Mouse (Mus musculus) MEL (cell line): ENCODE measurements around the gene Psmb7. TPM values are rescaled to one million over a fixed set of nuclear protein-coding genes. Genes with fewer than 3 reads are reported as not detected.

Experiments
- DNase-seq: peaks from one replicate; pipeline ENCODE4 v3.0.0; 2011; ENCODE audit warnings: low read depth, low spot score
- H3K27ac ChIP-seq: 2 replicates; pipeline ENCODE4 v1.5.1; 2012; ENCODE audit warnings: low read depth, mild to moderate bottlenecking, control low read depth, low read length, moderate library complexity; ENCODE audit not compliant: control insufficient read depth
- H3K27me3 ChIP-seq, 2 experiments: fragments of 150-350 bp in 1 of 2; sonication (generic) in 1 of 2; 2 replicates each; pipeline ENCODE4 v1.6.1; 2012; ENCODE audit warnings: low read length in 2 of 2, mild to moderate bottlenecking in 2 of 2, improper control_type of control experiment in 1 of 2, moderate library complexity in 1 of 2; ENCODE audit not compliant: insufficient read depth in 2 of 2, control insufficient read depth in 1 of 2
- H3K36me3 ChIP-seq, 2 experiments: 2 replicates each; pipeline ENCODE4 v1.6.1; 2012 to 2014; ENCODE audit warnings: low read length in 2 of 2, improper control_type of control experiment in 1 of 2, inconsistent platforms in 1 of 2, mild to moderate bottlenecking in 1 of 2; ENCODE audit not compliant: insufficient read depth in 2 of 2, control insufficient read depth in 1 of 2
- H3K4me1 ChIP-seq, 2 experiments: fragments of 150-350 bp in 1 of 2; sonication (generic) in 1 of 2; 2 replicates each; pipeline ENCODE4 v1.6.1; 2012; ENCODE audit warnings: low read length in 2 of 2, improper control_type of control experiment in 1 of 2, mild to moderate bottlenecking in 1 of 2; ENCODE audit not compliant: insufficient read depth in 2 of 2, control insufficient read depth in 1 of 2
- H3K4me3 ChIP-seq, 2 experiments: fragments of 150-350 bp in 1 of 2; sonication (generic) in 1 of 2; 2 replicates each; pipeline ENCODE4 v1.5.1; 2012; ENCODE audit warnings: low read depth in 2 of 2, low read length in 2 of 2, mild to moderate bottlenecking in 2 of 2, moderate library complexity in 2 of 2, control low read depth in 1 of 2, improper control_type of control experiment in 1 of 2; ENCODE audit not compliant: control insufficient read depth in 1 of 2, insufficient read depth in 1 of 2
- H3K79me2 ChIP-seq: 2 replicates; pipeline ENCODE4 v1.6.1; 2012; ENCODE audit warnings: mild to moderate bottlenecking, low read length, moderate library complexity; ENCODE audit not compliant: control insufficient read depth, poor library complexity, insufficient read depth
- H3K9ac ChIP-seq: 2 replicates; pipeline ENCODE4 v1.6.1; 2012; ENCODE audit warnings: low read depth, mild to moderate bottlenecking, control low read depth, low read length, moderate library complexity; ENCODE audit not compliant: control insufficient read depth, poor library complexity, severe bottlenecking
- H3K9me3 ChIP-seq: fragments of 150-350 bp; sonication (generic); replicated peaks from 2 replicates; pipeline ENCODE4 v1.6.1; 2012; ENCODE audit warnings: mild to moderate bottlenecking, low read length, improper control_type of control experiment, moderate library complexity; ENCODE audit not compliant: insufficient read depth
- BHLHE40 ChIP-seq: IDR thresholded peaks from 2 replicates; pipeline ENCODE4 v1.6.1; 2012; ENCODE audit warnings: low read depth, mild to moderate bottlenecking, inconsistent platforms, low read length, improper control_type of control experiment, borderline replicate concordance
- CHD1 ChIP-seq: IDR thresholded peaks from 2 replicates; pipeline ENCODE4 v1.6.1; 2012; ENCODE audit warnings: low read depth, mild to moderate bottlenecking, inconsistent platforms, low read length, improper control_type of control experiment
- EP300 ChIP-seq, 2 experiments: IDR thresholded peaks; 2 replicates each; pipeline ENCODE4 v1.6.1; 2011; ENCODE audit warnings: improper control_type of control experiment in 2 of 2, low read length in 2 of 2, low read depth in 1 of 2, mild to moderate bottlenecking in 1 of 2
- ETS1 ChIP-seq: IDR thresholded peaks from 2 replicates; pipeline ENCODE4 v1.6.1; 2012; ENCODE audit warnings: low read depth, mild to moderate bottlenecking, inconsistent platforms, low read length, improper control_type of control experiment, moderate library complexity
- GABPA ChIP-seq: IDR thresholded peaks from 2 replicates; pipeline ENCODE4 v1.6.1; 2012; ENCODE audit warnings: low read depth, mild to moderate bottlenecking, inconsistent platforms, low read length, improper control_type of control experiment, moderate library complexity
- HCFC1 ChIP-seq: IDR thresholded peaks from 2 replicates; pipeline ENCODE4 v1.6.1; 2012; ENCODE audit warnings: low read depth, mild to moderate bottlenecking, inconsistent platforms, low read length, improper control_type of control experiment, moderate library complexity
- JUND ChIP-seq: IDR thresholded peaks from 2 replicates; pipeline ENCODE4 v1.6.1; 2011; ENCODE audit warnings: low read depth, mild to moderate bottlenecking, improper control_type of control experiment, low read length
- MAZ ChIP-seq: IDR thresholded peaks from 2 replicates; pipeline ENCODE4 v1.6.1; 2012; ENCODE audit warnings: low read depth, mild to moderate bottlenecking, inconsistent platforms, low read length, improper control_type of control experiment
- MYC ChIP-seq: IDR thresholded peaks from 2 replicates; pipeline ENCODE4 v1.6.1; 2011; ENCODE audit warnings: low read depth, mild to moderate bottlenecking, low read length, improper control_type of control experiment, moderate library complexity
- POLR2AphosphoS2 ChIP-seq: IDR thresholded peaks from 2 replicates; pipeline ENCODE4 v1.6.1; 2011; ENCODE audit warnings: low read length, improper control_type of control experiment
- RAD21 ChIP-seq: IDR thresholded peaks from 2 replicates; pipeline ENCODE4 v1.6.1; 2011; ENCODE audit warnings: mild to moderate bottlenecking, low read depth, low read length, improper control_type of control experiment
- RCOR1 ChIP-seq: IDR thresholded peaks from 2 replicates; pipeline ENCODE4 v1.6.1; 2012; ENCODE audit warnings: low read depth, mild to moderate bottlenecking, inconsistent platforms, low read length, improper control_type of control experiment
- SIN3A ChIP-seq: IDR thresholded peaks from 2 replicates; pipeline ENCODE4 v1.6.1; 2012; ENCODE audit warnings: low read length, improper control_type of control experiment, inconsistent platforms
- SMC3 ChIP-seq: IDR thresholded peaks from 2 replicates; pipeline ENCODE4 v1.6.1; 2011; ENCODE audit warnings: low read depth, low read length, improper control_type of control experiment
- TBP ChIP-seq: IDR thresholded peaks from 2 replicates; pipeline ENCODE4 v1.8.0; 2011; ENCODE audit warnings: low read depth, low read length, improper control_type of control experiment
- UBTF ChIP-seq: IDR thresholded peaks from 2 replicates; pipeline ENCODE4 v1.6.1; 2012; ENCODE audit warnings: low read depth, mild to moderate bottlenecking, inconsistent platforms, low read length, improper control_type of control experiment, moderate library complexity, borderline replicate concordance; ENCODE audit not compliant: insufficient read depth
- polyA plus RNA-seq, 2 experiments: library from polyadenylated mRNA; stranded (reverse) in 1 of 2; unstranded in 1 of 2; fragments of >175 nt in 1 of 2; fragments of >200 nt in 1 of 2; gene quantifications; 2 replicates each; pipeline versions ENCODE4 v1.2.1 to v1.2.4; 2012; ENCODE audit warnings: low replicate concordance in 2 of 2, low read depth in 1 of 2; ENCODE audit not compliant: insufficient read length in 2 of 2, insufficient read depth in 1 of 2, missing spikeins in 1 of 2
- total RNA-seq: library from RNA; depleted of rRNA; stranded (reverse); fragments of 300-350 nt; gene quantifications from 2 replicates; pipeline ENCODE4 v1.2.3, GENCODE M21; 2012

The Psmb7 gene
- total and polyA plus RNA-seq, 3 experiments = 337 to 367 TPM; not detected in 1

DNA sequence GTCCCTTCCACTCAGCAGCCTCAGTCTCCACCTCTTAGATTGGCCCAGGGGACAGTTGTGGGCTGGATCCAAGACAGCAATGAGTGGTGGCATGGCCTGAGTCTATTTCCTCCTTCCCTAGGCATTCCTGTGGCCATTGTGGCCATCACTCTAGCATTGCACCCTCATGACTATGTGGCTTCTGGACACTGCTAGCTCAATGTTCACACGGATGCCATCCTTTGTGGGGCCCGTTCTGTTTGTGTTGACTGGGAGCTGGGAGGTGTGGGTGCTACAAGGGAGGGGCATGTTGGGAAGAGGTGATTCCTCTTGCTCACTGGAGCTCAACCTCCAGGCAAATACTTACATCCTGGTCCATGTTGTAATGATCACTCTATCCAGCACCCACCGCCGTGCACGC lies 38.3 kb upstream of the Psmb7 start:
- H3K27ac ChIP-seq = no peak overlapping the region
- peaks cover 0 to 16% of the 10 kb centered on the region in 2 experiments; a peak in 2 of 4 replicates for H3K4me1 ChIP-seq
- no peak overlapping the region for H3K9ac ChIP-seq
- peaks cover 0 to 4% of the 10 kb centered on the region in 2 experiments; a peak in 1 of 4 replicates for H3K36me3 ChIP-seq
- DNase-seq = no peak
- no peaks in the 10 kb centered on the region for H3K27me3 ChIP-seq
- no peaks in the 10 kb centered on the region for H3K9me3 ChIP-seq
- no peak overlapping the region for H3K4me3 ChIP-seq
- no peak for TF ChIP-seq TBP
- TF ChIP-seq SMC3 = no peak
- TF ChIP-seq BHLHE40 = no peak
- no peak for TF ChIP-seq RAD21
- TF ChIP-seq JUND = no peak
- no peak for TF ChIP-seq EP300 (IDR thresholded peaks at IDR 0.05; ENCODE audit: low read depth in 1 of 2, low read length in 2 of 2)
- TF ChIP-seq GABPA = no peak
- no peak for TF ChIP-seq CHD1
- TF ChIP-seq MAZ = no peak
- TF ChIP-seq HCFC1 = no peak
- no peak for TF ChIP-seq POLR2AphosphoS2
- no peak for TF ChIP-seq MYC
- H3K79me2 ChIP-seq = no peaks in the 10 kb centered on the region

DNA sequence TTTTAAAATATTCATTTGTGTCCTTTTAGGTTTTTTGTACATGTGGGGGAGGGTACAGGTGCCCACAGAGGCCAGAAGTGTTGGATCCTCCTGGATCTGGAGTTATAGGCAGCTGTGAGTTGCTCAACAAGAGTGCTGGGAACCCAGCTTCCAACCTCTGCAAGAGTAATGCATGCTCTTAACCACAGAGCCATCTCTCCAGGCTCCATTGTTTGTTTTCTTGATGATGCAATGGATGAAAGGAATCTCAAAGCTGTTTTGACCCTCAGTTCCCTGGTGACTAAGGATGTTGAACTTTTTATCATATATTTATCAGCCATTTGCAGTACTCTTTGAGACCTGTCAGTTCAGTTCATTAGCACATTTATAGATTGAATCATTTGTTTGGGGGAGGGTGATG lies 35.1 kb upstream of the Psmb7 start:
- TF ChIP-seq UBTF (no peak), RCOR1 (no peak), ETS1 (no peak), SIN3A (no peak)
- Histone ChIP-seq H3K9ac (no peak overlapping the region), H3K4me3 (no peak overlapping the region), H3K79me2 (no peaks in the 10 kb centered on the region), H3K27ac (no peak overlapping the region), H3K36me3 (peaks cover 0 to 4% of the 10 kb centered on the region in 2 experiments; a peak in 1 of 4 replicates), H3K4me1 (peaks cover 0 to 16% of the 10 kb centered on the region in 2 experiments; a peak in 2 of 4 replicates), H3K9me3 (no peaks in the 10 kb centered on the region), H3K27me3 (no peaks in the 10 kb centered on the region)
- DNase-seq = no peak
